7 mouse cellular contexts compared by ENCODE assay signal in genomic region chr1:133911456-133911855, GRCm38 (mm10). TPM values are rescaled to one million over a fixed set of nuclear protein-coding genes. Genes with fewer than 3 reads are reported as not detected.
A peak's percentile ranks its signal among the peaks of the same experiment; 100 is the strongest.
DNase-seq lines count a peak whose midpoint lies in the region; ATAC-seq lines count a peak whose summit lies in the region.

No protein-coding gene starts in this region.

- 28% methylated on average over 4 of the region's 4 CpGs for WGBS in midbrain, embryonic 10.5 days
- 31% methylated on average over 4 of the region's 4 CpGs for WGBS in midbrain, embryonic 15.5 days
- 23% methylated on average over 4 of the region's 4 CpGs for WGBS in liver, embryonic 13.5 days (ENCODE audit: insufficient replicate concordance)

- peaks cover 29% of the 10 kb centered on the region for H3K4me1 ChIP-seq in midbrain, embryonic 10.5 days
- peaks cover 24% of the 10 kb centered on the region for H3K4me1 ChIP-seq in midbrain, embryonic 15.5 days
- peaks cover 25% of the 10 kb centered on the region for H3K4me1 ChIP-seq in liver, embryonic 13.5 days (replicated peaks)

- peak; percentile 75 for DNase-seq in midbrain, embryonic 10.5 days (ENCODE audit: low spot score)
- peak; percentile 89 for DNase-seq in R1 (ENCODE audit: low read depth, low spot score)
- peak; percentile 71 for DNase-seq in cerebellum, adult 8-10 months
- peak; percentile 55 for DNase-seq in liver, embryonic 13.5 days
- DNase-seq in retina, postnatal 7 days (ENCODE audit: low read depth, low spot score) = peak; percentile 69

- no peak overlapping the region for H3K27ac ChIP-seq in midbrain, embryonic 10.5 days (replicated peaks)
- H3K27ac ChIP-seq in midbrain, embryonic 15.5 days = no peak overlapping the region
- no peak overlapping the region for H3K27ac ChIP-seq in liver, embryonic 13.5 days

- no peak overlapping the region for H3K4me2 ChIP-seq in midbrain, embryonic 15.5 days
- no peak overlapping the region for H3K4me2 ChIP-seq in liver, embryonic 13.5 days

- no peak overlapping the region for H3K4me3 ChIP-seq in midbrain, embryonic 10.5 days
- no peak overlapping the region for H3K4me3 ChIP-seq in midbrain, embryonic 15.5 days
- H3K4me3 ChIP-seq in liver, embryonic 13.5 days (replicated peaks) = no peak overlapping the region

- H3K27me3 ChIP-seq in midbrain, embryonic 10.5 days (ENCODE audit: low read depth, poor library complexity, severe bottlenecking) = peaks cover 56% of the 10 kb centered on the region
- H3K27me3 ChIP-seq in midbrain, embryonic 15.5 days (replicated peaks) = no peaks in the 10 kb centered on the region
- H3K27me3 ChIP-seq in liver, embryonic 13.5 days = peaks cover 44% of the 10 kb centered on the region

- ATAC-seq in midbrain, embryonic 15.5 days (replicated peaks) = no peak
- peak; percentile 55 for ATAC-seq in granulocyte monocyte progenitor cell, adult 5-6 weeks (replicated peaks; ENCODE audit: poor library complexity, severe bottlenecking)
- no peak for ATAC-seq in liver, embryonic 13.5 days (ENCODE audit: low read depth)

- H3K36me3 ChIP-seq in midbrain, embryonic 10.5 days = no peaks in the 10 kb centered on the region
- no peaks in the 10 kb centered on the region for H3K36me3 ChIP-seq in midbrain, embryonic 15.5 days (replicated peaks)
- H3K36me3 ChIP-seq in liver, embryonic 13.5 days = no peaks in the 10 kb centered on the region

- no peaks in the 10 kb centered on the region for H3K9me3 ChIP-seq in midbrain, embryonic 10.5 days (replicated peaks)
- no peaks in the 10 kb centered on the region for H3K9me3 ChIP-seq in midbrain, embryonic 15.5 days
- no peaks in the 10 kb centered on the region for H3K9me3 ChIP-seq in liver, embryonic 13.5 days (replicated peaks)

- H3K9ac ChIP-seq in midbrain, embryonic 15.5 days = no peak overlapping the region
- no peak overlapping the region for H3K9ac ChIP-seq in liver, embryonic 13.5 days

RNA-seq across cellular contexts. Expression of gene Optc, which starts 3.7 kb away (rescaled TPM):
- polyA plus RNA-seq in midbrain, embryonic 10.5 days (2016; fragmentation: Nextera tagmentation; extraction: Ambion mirVana) = 0.86 and 1.7 TPM in 2 replicates
- 2.8 and 3.7 TPM in 2 replicates for polyA plus RNA-seq in midbrain, embryonic 15.5 days (2015; fragmentation: Nextera tagmentation; extraction: Ambion mirVana)
- total RNA-seq in granulocyte monocyte progenitor cell, adult 5-6 weeks (2014; fragmentation: Nextera tagmentation) = 1.2 TPM in 1 of 2 replicates, not detected in the other
- not detected in 2 replicates for total RNA-seq in granulocyte monocyte progenitor cell, adult 5-6 weeks (2017)
- 0.07 and 0.22 TPM in 2 replicates for polyA plus RNA-seq in liver, embryonic 13.5 days (2015; fragmentation: Nextera tagmentation; extraction: Ambion mirVana)

RNA-seq across cellular contexts. Expression of gene Prelp, which starts 9.8 kb away (rescaled TPM):
- polyA plus RNA-seq in midbrain, embryonic 10.5 days (2016; fragmentation: Nextera tagmentation; extraction: Ambion mirVana) = 0.31 and 0.67 TPM in 2 replicates
- polyA plus RNA-seq in midbrain, embryonic 15.5 days (2015; fragmentation: Nextera tagmentation; extraction: Ambion mirVana) = 8.4 and 9.5 TPM in 2 replicates
- not detected in 2 replicates for total RNA-seq in granulocyte monocyte progenitor cell, adult 5-6 weeks (2014; fragmentation: Nextera tagmentation)
- total RNA-seq in granulocyte monocyte progenitor cell, adult 5-6 weeks (2017) = not detected in 2 replicates
- polyA plus RNA-seq in liver, embryonic 13.5 days (2015; fragmentation: Nextera tagmentation; extraction: Ambion mirVana) = 1.7 and 2.6 TPM in 2 replicates
